Mouse (Mus musculus) kidney, adult 8-10 months (tissue): Measurements from ENCODE around the gene Rab1b.

Experiments used
- DNase-seq, 2 experiments: peaks; one replicate each; pipeline ENCODE4 v3.0.0; 2022

Rab1b gene

GRCm38 (mm10) chr19:5071077-5071476, 35.8 kb downstream of the Rab1b start:
- DNase-seq: no peak

- DNase-seq: no peak
These were observed 36.9 kb downstream of the Rab1b start for GRCm38 (mm10) chr19:5069978-5070377.

GRCm38 (mm10) chr19:5069486-5069885, 37.4 kb downstream of the Rab1b start:
- DNase-seq: no peak

GRCm38 (mm10) chr19:5068570-5069234, 38.2 kb downstream of the Rab1b start:
- no peak for DNase-seq

GRCm38 (mm10) chr19:5067867-5068569, 38.9 kb downstream of the Rab1b start, which contains the start of gene Cd248:
Gene Cd248 (plus strand): TSS chr19:5068078.
- DNase-seq: peak in 1 of 2 experiments; percentile 49

- no peak for DNase-seq
These were observed 39.7 kb downstream of the Rab1b start for GRCm38 (mm10) chr19:5067040-5067799.

- DNase-seq: no peak
These were observed 41.8 kb downstream of the Rab1b start for GRCm38 (mm10) chr19:5065104-5065503.

- DNase-seq: no peak
These were observed 44.4 kb downstream of the Rab1b start for GRCm38 (mm10) chr19:5062446-5062845.

GRCm38 (mm10) chr19:5062041-5062440, 44.8 kb downstream of the Rab1b start:
- DNase-seq: no peak

- DNase-seq: no peak
These were observed 46.2 kb downstream of the Rab1b start for GRCm38 (mm10) chr19:5060365-5061330.

- no peak for DNase-seq
These were observed 47.8 kb downstream of the Rab1b start for GRCm38 (mm10) chr19:5058801-5059771.

GRCm38 (mm10) chr19:5057876-5058775, 48.7 kb downstream of the Rab1b start:
- DNase-seq: no peak

GRCm38 (mm10) chr19:5056251-5056650, 50.6 kb downstream of the Rab1b start:
- peak in 1 of 2 experiments; percentile 20 for DNase-seq

GRCm38 (mm10) chr19:5053909-5054308, 53.0 kb downstream of the Rab1b start:
- peak in 1 of 2 experiments; percentile 38 for DNase-seq

- DNase-seq: no peak
These were observed 54.0 kb downstream of the Rab1b start for GRCm38 (mm10) chr19:5052853-5053252.

GRCm38 (mm10) chr19:5052166-5052822, 54.6 kb downstream of the Rab1b start:
- DNase-seq: no peak

- DNase-seq: no peak
These were observed 55.4 kb downstream of the Rab1b start for GRCm38 (mm10) chr19:5051515-5051914.

GRCm38 (mm10) chr19:5051031-5051430, 55.8 kb downstream of the Rab1b start:
- DNase-seq: no peak
